Mouse (Mus musculus): ENCODE data around the gene Erc2. TPM values are rescaled to one million over a fixed set of nuclear protein-coding genes. Genes with fewer than 3 reads are reported as not detected.

Gene Erc2
- polyA plus RNA-seq, 1 experiment, result 0.90 TPM

GRCm38 (mm10) chr14:27846875-27847274 is 224.6 kb downstream of the Erc2 start:
- H3K79me3 ChIP-seq (ENCODE audit: low read depth), result no peaks in the 10 kb centered on the region
- no peaks in the 10 kb centered on the region for H3K27me3 ChIP-seq (ENCODE audit: control insufficient read depth, insufficient read depth, insufficient read length)
- H3K36me3 ChIP-seq (ENCODE audit: control insufficient read depth, insufficient read depth), result no peaks in the 10 kb centered on the region
- no peaks in the 10 kb centered on the region for H3K79me2 ChIP-seq (ENCODE audit: control insufficient read depth, insufficient read depth)
- no peak overlapping the region for H3K4me3 ChIP-seq (ENCODE audit: insufficient read depth, poor library complexity, severe bottlenecking)
- TF ChIP-seq FOSL1 (IDR thresholded peaks at IDR 0.05; ENCODE audit: insufficient read depth, low read length, poor library complexity, severe bottlenecking) (no peak), MAX (IDR thresholded peaks at IDR 0.05) (no peak), MYOG (IDR thresholded peaks at IDR 0.05; ENCODE audit: control insufficient read depth, extremely low read depth, insufficient read length) (no peak), USF1 (IDR thresholded peaks at IDR 0.05; ENCODE audit: low read depth) (no peak), MYOD1 (IDR thresholded peaks at IDR 0.05; ENCODE audit: control insufficient read depth, insufficient read length, low read depth) (no peak), CEBPB (IDR thresholded peaks at IDR 0.05; ENCODE audit: low read depth) (no peak), CTCF (IDR thresholded peaks at IDR 0.05; ENCODE audit: control insufficient read depth, insufficient read depth, insufficient read length) (no peak)
- no peak overlapping the region for H3ac ChIP-seq (ENCODE audit: control insufficient read depth, insufficient read length, low read depth)

GRCm38 (mm10) chr14:27847291-27847690 is 225.1 kb downstream of the Erc2 start:
- no peak overlapping the region for H3K4me3 ChIP-seq (ENCODE audit: insufficient read depth, poor library complexity, severe bottlenecking)
- H3K79me3 ChIP-seq (ENCODE audit: low read depth), result no peaks in the 10 kb centered on the region
- no peaks in the 10 kb centered on the region for H3K27me3 ChIP-seq (ENCODE audit: control insufficient read depth, insufficient read depth, insufficient read length)
- H3K36me3 ChIP-seq (ENCODE audit: control insufficient read depth, insufficient read depth), result no peaks in the 10 kb centered on the region
- no peaks in the 10 kb centered on the region for H3K79me2 ChIP-seq (ENCODE audit: control insufficient read depth, insufficient read depth)
- TF ChIP-seq USF1 (IDR thresholded peaks at IDR 0.05; ENCODE audit: low read depth), result peak; percentile 22
- TF ChIP-seq MAX (IDR thresholded peaks at IDR 0.05), result no peak
- no peak overlapping the region for H3ac ChIP-seq (ENCODE audit: control insufficient read depth, insufficient read length, low read depth)

- TF ChIP-seq CTCF (IDR thresholded peaks at IDR 0.05; ENCODE audit: control insufficient read depth, insufficient read depth, insufficient read length) (no peak), FOSL1 (IDR thresholded peaks at IDR 0.05; ENCODE audit: insufficient read depth, low read length, poor library complexity, severe bottlenecking) (no peak), CEBPB (IDR thresholded peaks at IDR 0.05; ENCODE audit: low read depth) (no peak), MAX (IDR thresholded peaks at IDR 0.05) (no peak), MYOD1 (IDR thresholded peaks at IDR 0.05; ENCODE audit: control insufficient read depth, insufficient read length, low read depth) (no peak), USF1 (IDR thresholded peaks at IDR 0.05; ENCODE audit: low read depth) (no peak), MYOG (IDR thresholded peaks at IDR 0.05; ENCODE audit: control insufficient read depth, extremely low read depth, insufficient read length) (no peak)
- no peaks in the 10 kb centered on the region for H3K36me3 ChIP-seq (ENCODE audit: control insufficient read depth, insufficient read depth)
- no peak overlapping the region for H3K4me3 ChIP-seq (ENCODE audit: insufficient read depth, poor library complexity, severe bottlenecking)
- H3K79me3 ChIP-seq (ENCODE audit: low read depth), result no peaks in the 10 kb centered on the region
- H3ac ChIP-seq (ENCODE audit: control insufficient read depth, insufficient read length, low read depth), result no peak overlapping the region
- no peaks in the 10 kb centered on the region for H3K79me2 ChIP-seq (ENCODE audit: control insufficient read depth, insufficient read depth)
- H3K27me3 ChIP-seq (ENCODE audit: control insufficient read depth, insufficient read depth, insufficient read length), result no peaks in the 10 kb centered on the region
Observed at GRCm38 (mm10) chr14:27851231-27851630, 229.0 kb downstream of the Erc2 start.

- Histone ChIP-seq H3ac (ENCODE audit: control insufficient read depth, insufficient read length, low read depth) (no peak overlapping the region), H3K27me3 (ENCODE audit: control insufficient read depth, insufficient read depth, insufficient read length) (no peaks in the 10 kb centered on the region), H3K4me3 (ENCODE audit: insufficient read depth, poor library complexity, severe bottlenecking) (no peak overlapping the region), H3K79me2 (ENCODE audit: control insufficient read depth, insufficient read depth) (no peaks in the 10 kb centered on the region), H3K36me3 (ENCODE audit: control insufficient read depth, insufficient read depth) (no peaks in the 10 kb centered on the region), H3K79me3 (ENCODE audit: low read depth) (no peaks in the 10 kb centered on the region)
- TF ChIP-seq MYOD1 (IDR thresholded peaks at IDR 0.05; ENCODE audit: control insufficient read depth, insufficient read length, low read depth) (no peak), MYOG (IDR thresholded peaks at IDR 0.05; ENCODE audit: control insufficient read depth, extremely low read depth, insufficient read length) (no peak), CEBPB (IDR thresholded peaks at IDR 0.05; ENCODE audit: low read depth) (no peak), MAX (IDR thresholded peaks at IDR 0.05) (no peak), CTCF (IDR thresholded peaks at IDR 0.05; ENCODE audit: control insufficient read depth, insufficient read depth, insufficient read length) (no peak), FOSL1 (IDR thresholded peaks at IDR 0.05; ENCODE audit: insufficient read depth, low read length, poor library complexity, severe bottlenecking) (no peak), USF1 (IDR thresholded peaks at IDR 0.05; ENCODE audit: low read depth) (no peak)
Observed at GRCm38 (mm10) chr14:27852606-27853005, 230.4 kb downstream of the Erc2 start.

- TF ChIP-seq MYOD1 (IDR thresholded peaks at IDR 0.05; ENCODE audit: control insufficient read depth, insufficient read length, low read depth) (no peak), MYOG (IDR thresholded peaks at IDR 0.05; ENCODE audit: control insufficient read depth, extremely low read depth, insufficient read length) (no peak), FOSL1 (IDR thresholded peaks at IDR 0.05; ENCODE audit: insufficient read depth, low read length, poor library complexity, severe bottlenecking) (no peak), CTCF (IDR thresholded peaks at IDR 0.05; ENCODE audit: control insufficient read depth, insufficient read depth, insufficient read length) (no peak), USF1 (IDR thresholded peaks at IDR 0.05; ENCODE audit: low read depth) (no peak), CEBPB (IDR thresholded peaks at IDR 0.05; ENCODE audit: low read depth) (no peak), MAX (IDR thresholded peaks at IDR 0.05) (no peak)
- Histone ChIP-seq H3K36me3 (ENCODE audit: control insufficient read depth, insufficient read depth) (no peaks in the 10 kb centered on the region), H3K79me3 (ENCODE audit: low read depth) (no peaks in the 10 kb centered on the region), H3K79me2 (ENCODE audit: control insufficient read depth, insufficient read depth) (no peaks in the 10 kb centered on the region), H3K27me3 (ENCODE audit: control insufficient read depth, insufficient read depth, insufficient read length) (no peaks in the 10 kb centered on the region), H3K4me3 (ENCODE audit: insufficient read depth, poor library complexity, severe bottlenecking) (no peak overlapping the region), H3ac (ENCODE audit: control insufficient read depth, insufficient read length, low read depth) (no peak overlapping the region)
Observed at GRCm38 (mm10) chr14:27860371-27861046, 238.3 kb downstream of the Erc2 start.

- H3ac ChIP-seq (ENCODE audit: control insufficient read depth, insufficient read length, low read depth), result no peak overlapping the region
- H3K79me2 ChIP-seq (ENCODE audit: control insufficient read depth, insufficient read depth), result no peaks in the 10 kb centered on the region
- TF ChIP-seq CEBPB (IDR thresholded peaks at IDR 0.05; ENCODE audit: low read depth) (no peak), MAX (IDR thresholded peaks at IDR 0.05) (no peak), MYOD1 (IDR thresholded peaks at IDR 0.05; ENCODE audit: control insufficient read depth, insufficient read length, low read depth) (no peak), FOSL1 (IDR thresholded peaks at IDR 0.05; ENCODE audit: insufficient read depth, low read length, poor library complexity, severe bottlenecking) (peak; percentile 3), CTCF (IDR thresholded peaks at IDR 0.05; ENCODE audit: control insufficient read depth, insufficient read depth, insufficient read length) (no peak), MYOG (IDR thresholded peaks at IDR 0.05; ENCODE audit: control insufficient read depth, extremely low read depth, insufficient read length) (no peak)
- H3K79me3 ChIP-seq (ENCODE audit: low read depth), result no peaks in the 10 kb centered on the region
- H3K27me3 ChIP-seq (ENCODE audit: control insufficient read depth, insufficient read depth, insufficient read length), result no peaks in the 10 kb centered on the region
- H3K36me3 ChIP-seq (ENCODE audit: control insufficient read depth, insufficient read depth), result no peaks in the 10 kb centered on the region
- no peak overlapping the region for H3K4me3 ChIP-seq (ENCODE audit: insufficient read depth, poor library complexity, severe bottlenecking)
Observed at GRCm38 (mm10) chr14:27862299-27862698, 240.1 kb downstream of the Erc2 start.
